Mouse (Mus musculus) heart, postnatal 25 days (tissue): Measurements from ENCODE around the gene Rab3il1. TPM values are rescaled to one million over a fixed set of nuclear protein-coding genes. Genes with fewer than 3 reads are reported as not detected.

Source experiments
- DNase-seq: peaks from one replicate; pipeline ENCODE4 v3.0.0; 2022; ENCODE audit warnings: low spot score
- intact Hi-C: fragments of 180-260 bp; cut with DNase I; formaldehyde crosslinking; loops from one replicate; pipeline ENCODE4 v1.15.1; 2025
- total RNA-seq, 2 experiments: library from RNA; stranded (reverse); gene quantifications; 2 replicates each; pipeline ENCODE4 v1.2.3; 2021

Rab3il1 gene
- total RNA-seq, 2 experiments from 2014 or later: 8.9 to 9.3 TPM

DNA sequence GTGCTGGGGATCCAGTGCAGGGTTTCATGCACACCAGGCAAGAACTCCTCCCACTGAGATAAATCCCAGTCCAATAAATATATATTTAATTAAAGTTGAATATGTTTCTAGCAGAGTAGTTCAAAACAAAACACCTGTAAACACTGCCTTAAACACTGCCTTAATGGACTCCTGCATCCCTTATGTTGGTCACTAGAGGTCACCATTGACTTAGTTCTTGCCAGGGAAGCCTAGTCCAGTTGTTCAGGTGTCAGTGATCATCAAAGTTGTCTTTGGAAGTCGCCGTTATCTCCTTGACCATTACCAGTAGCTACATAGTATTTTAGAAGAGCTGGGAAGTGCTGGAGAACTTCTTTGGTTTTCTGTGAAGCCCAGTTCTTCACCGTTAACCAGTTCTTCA is 1.1 kb upstream of the Rab3il1 start:
- DNase-seq: no peak

GRCm38 (mm10) chr19:10003696-10004095 is 2.2 kb downstream of the Rab3il1 start:
- DNase-seq: no peak
- intact Hi-C loops: loop anchor here (5.0 kb wide), 1 partner anchor 99 kb away; the partner anchor contains the start of gene Fads2

More for the DNA sequence above, 1.1 kb upstream of the Rab3il1 start:
- intact Hi-C loops: loop anchor here (1.0 to 5.0 kb wide), 4 partner anchors 22 to 198 kb away; partner anchors contain the start of gene Fads2

GRCm38 (mm10) chr19:10011408-10011807 is 9.9 kb downstream of the Rab3il1 start:
- DNase-seq: no peak
- intact Hi-C loops: no loop called here

DNA sequence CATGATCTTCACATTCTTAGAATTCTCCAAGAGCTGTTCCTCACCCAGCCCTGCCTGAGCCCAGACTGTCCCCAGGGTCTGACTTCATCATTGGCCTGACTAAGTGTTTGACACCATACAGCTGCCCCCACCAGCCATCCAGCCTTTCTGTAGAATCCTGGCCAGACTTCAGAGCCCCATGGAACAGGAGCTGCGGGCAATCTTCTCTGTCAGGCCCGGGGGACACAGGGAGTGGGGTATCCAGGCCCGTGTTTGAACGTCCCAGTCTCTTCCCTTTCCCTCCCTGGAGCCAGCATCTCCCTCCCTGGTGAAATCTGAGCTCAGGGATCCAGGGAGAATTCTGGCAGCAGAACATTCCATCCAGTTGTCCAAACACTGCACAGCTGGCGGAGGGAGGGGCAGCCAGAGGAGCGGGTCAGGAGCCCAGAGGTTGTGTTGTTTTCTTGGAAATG is 11.4 kb downstream of the Rab3il1 start:
- peak; percentile 74 for DNase-seq
- intact Hi-C loops: no loop called here

- intact Hi-C loops: no loop called here
- DNase-seq: no peak
Measured at GRCm38 (mm10) chr19:10013348-10013747, 11.9 kb downstream of the Rab3il1 start.

DNA sequence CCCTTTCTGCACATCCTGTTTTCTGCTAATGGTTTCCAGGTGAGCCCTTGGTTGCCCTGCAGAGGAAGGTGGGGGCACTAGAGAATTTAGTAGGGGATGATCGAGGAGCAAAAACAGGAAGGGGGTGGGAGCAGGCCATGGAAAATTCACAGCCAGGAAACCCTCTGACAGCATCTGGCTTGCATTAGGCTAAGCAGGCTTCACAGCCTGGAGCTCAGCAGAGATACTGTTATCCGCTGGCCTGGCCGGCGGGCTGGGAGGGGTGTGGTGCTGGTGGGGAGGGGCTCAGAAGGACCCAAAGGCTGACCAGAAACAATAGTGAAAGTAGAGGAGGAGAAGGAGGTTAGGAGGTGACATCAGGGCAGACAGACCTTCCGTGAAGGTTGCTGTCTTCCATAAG is 12.4 kb downstream of the Rab3il1 start:
- peak; percentile 73 for DNase-seq
- intact Hi-C loops: no loop called here

- intact Hi-C loops: no loop called here
- no peak for DNase-seq
Measured at GRCm38 (mm10) chr19:10014824-10015223, 13.4 kb downstream of the Rab3il1 start.

GRCm38 (mm10) chr19:10015442-10015841 is 14.0 kb downstream of the Rab3il1 start:
- no peak for DNase-seq
- intact Hi-C loops: no loop called here

DNA sequence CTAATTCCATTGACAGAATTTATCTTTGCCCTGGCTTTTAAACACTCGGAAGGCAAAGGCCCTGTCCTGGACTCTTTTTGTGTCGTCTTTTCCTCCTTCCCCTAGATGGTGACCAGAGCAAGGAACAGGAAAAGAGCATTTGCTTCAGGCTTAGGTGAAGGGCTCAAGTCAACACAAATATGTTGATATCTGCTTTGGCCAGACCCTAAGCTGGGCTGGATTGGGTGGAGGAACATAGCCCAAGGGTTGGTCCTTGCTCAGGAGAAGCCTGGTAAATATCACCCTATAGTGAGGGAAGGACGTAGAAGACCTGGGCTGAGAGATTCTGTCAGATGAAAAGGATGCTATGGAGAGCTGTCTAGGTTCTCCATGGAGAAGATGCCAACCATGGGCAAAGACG is 14.7 kb downstream of the Rab3il1 start:
- intact Hi-C loops: no loop called here

GRCm38 (mm10) chr19:10017637-10018526 is 16.4 kb downstream of the Rab3il1 start:
- intact Hi-C loops: no loop called here

More for the DNA sequence above, 14.7 kb downstream of the Rab3il1 start:
- DNase-seq: no peak

DNA sequence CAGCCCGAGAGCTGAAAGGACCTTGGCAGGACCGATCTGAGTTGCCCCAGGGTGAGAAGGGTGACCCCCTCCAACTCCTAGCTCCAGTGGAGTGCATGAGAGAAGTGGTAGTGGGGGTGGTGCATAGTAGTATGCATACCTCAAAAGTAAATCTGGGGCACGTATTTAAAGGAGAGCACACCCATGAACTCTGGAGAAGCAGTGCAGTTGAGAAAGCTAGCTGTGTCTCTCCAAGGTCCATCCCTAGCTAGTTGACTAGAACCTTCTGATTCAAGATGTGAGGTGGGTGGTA is 17.0 kb downstream of the Rab3il1 start:
- intact Hi-C loops: no loop called here
- DNase-seq: no peak

More at GRCm38 (mm10) chr19:10017637-10018526, 16.4 kb downstream of the Rab3il1 start:
- peak; percentile 93 for DNase-seq

DNA sequence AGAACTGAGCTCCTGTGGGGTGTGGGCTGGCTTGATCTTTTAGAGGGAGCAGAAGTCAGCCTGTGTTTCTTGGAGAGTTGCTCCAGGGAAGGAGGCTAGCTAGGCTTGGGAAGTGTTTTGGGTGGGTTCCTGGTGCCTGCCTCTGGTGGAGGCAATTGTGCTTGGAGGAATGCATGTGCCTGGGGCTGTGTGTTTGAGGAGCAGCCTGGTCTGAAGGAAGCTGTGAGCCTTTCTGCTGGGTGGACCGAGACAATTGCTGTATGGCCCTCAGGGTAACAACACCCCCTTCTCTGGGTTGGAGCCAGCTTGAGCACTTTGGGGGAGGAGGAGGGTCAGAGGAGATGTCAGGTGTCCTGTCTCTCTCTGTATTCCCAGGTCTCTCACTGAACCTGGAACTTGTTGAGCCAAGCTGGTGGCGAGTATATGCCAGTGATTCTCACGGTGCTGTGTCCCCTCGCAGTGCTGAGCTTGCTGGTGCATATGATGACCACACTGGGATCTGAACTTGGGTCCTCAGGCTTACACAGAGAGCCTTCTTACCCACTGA is 17.8 kb downstream of the Rab3il1 start:
- intact Hi-C loops: no loop called here
- DNase-seq: no peak

- DNase-seq: no peak
- intact Hi-C loops: loop anchor here (2.0 kb wide), 1 partner anchor 21 kb away; the partner anchor contains the start of genes Best1 and Rab3il1
Measured at GRCm38 (mm10) chr19:10021981-10022380, 20.5 kb downstream of the Rab3il1 start.

GRCm38 (mm10) chr19:10022414-10023303 is 21.2 kb downstream of the Rab3il1 start:
- DNase-seq: no peak
- intact Hi-C loops: loop anchor here (2.0 kb wide), 1 partner anchor 22 kb away; the partner anchor contains the start of genes Best1 and Rab3il1

GRCm38 (mm10) chr19:10023304-10023758 is 21.9 kb downstream of the Rab3il1 start:
- no peak for DNase-seq
- intact Hi-C loops: loop anchor here (2.0 kb wide), 1 partner anchor 23 kb away; the partner anchor contains the start of genes Best1 and Rab3il1

DNA sequence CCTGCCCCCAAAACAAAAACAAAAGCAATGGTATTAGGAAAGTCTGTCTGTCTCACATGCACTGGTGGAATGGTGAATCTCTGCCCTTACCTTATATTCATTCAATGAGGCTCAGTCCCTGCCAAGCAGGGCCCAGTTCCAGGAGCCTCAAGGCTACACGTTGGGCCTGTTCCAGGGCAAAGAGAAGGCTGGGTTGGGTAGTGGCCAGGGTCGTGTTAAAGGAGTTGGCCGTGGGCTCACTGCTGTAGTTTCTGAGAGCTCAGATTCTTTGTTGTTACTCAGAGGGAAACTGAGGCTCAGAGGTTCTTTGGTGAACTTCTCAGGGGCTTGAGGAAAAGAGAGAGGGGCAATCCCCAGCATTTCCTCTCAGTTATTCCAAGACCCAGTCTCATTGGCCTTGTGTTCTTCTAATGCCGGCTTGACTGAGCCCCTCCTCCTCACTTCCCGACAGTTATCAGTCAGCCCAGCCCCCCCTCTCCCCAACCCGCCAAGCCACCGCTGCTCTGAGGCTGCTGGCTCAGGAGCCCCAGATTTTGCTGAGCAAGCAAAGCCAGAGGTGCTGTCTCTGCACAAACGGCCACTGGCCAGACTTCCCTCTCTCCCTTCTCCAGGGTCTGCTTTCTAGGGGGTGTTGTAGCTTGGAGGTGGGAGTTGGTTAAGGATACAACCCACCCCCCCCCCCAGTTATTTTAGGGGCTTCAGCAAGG is 23.9 kb downstream of the Rab3il1 start:
- intact Hi-C loops: no loop called here
- DNase-seq: no peak

DNA sequence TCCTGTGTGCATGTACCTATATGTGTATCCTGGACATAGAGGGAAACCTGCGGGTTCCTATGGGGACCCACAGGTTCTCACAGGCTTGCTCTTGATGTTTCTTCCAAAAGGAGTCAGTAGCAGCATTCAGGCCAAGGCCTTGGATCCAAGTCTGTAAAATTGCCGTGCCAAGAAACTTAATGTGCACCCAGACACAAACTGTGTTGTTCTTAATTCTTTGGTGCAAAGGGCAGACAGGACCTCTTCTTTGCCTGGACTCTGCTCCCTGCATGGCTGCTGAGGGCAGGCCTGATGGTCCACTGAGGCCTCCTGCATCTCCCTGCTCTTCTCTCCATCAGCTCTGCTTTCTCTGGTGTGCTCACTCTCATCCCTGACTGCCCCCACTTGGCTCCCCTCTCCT is 28.3 kb downstream of the Rab3il1 start:
- intact Hi-C loops: loop anchor here (5.0 to 10.0 kb wide), 2 partner anchors 112 to 165 kb away; no protein-coding TSS in a partner anchor
- DNase-seq: no peak

GRCm38 (mm10) chr19:10033211-10033973 is 31.9 kb downstream of the Rab3il1 start:
- intact Hi-C loops: loop anchor here (5.0 to 10.0 kb wide), 2 partner anchors 116 to 161 kb away; no protein-coding TSS in a partner anchor
- no peak for DNase-seq
